Mouse (Mus musculus): Measurements from ENCODE around the gene Dtx4.
"Not testable (repeated sequence)": the region's sequence is repeated elsewhere in the genome, so short reads cannot be mapped to it uniquely, and the experiment has no call there.

Dtx4 gene

GRCm38 (mm10) chr19:12501370-12502347 lies at the start of gene Dtx4:
TSS of gene Dtx4 (minus strand) at chr19:12501454.
- in situ Hi-C loops (cut with MboI), result loop anchor here (5.0 kb wide), 2 partner anchors 44 to 69 kb away; no protein-coding TSS in a partner anchor

GRCm38 (mm10) chr19:12550005-12550942 lies 49.0 kb upstream of the Dtx4 start:
- in situ Hi-C loops (cut with MboI), result no loop called here

GRCm38 (mm10) chr19:12549166-12549565 lies 47.9 kb upstream of the Dtx4 start:
- in situ Hi-C loops (cut with MboI), result no loop called here

- in situ Hi-C loops (cut with MboI), result not testable (repeated sequence)
Measured at GRCm38 (mm10) chr19:12545440-12545839, 44.2 kb upstream of the Dtx4 start, which contains the start of gene Fam111a. TSS of gene Fam111a (plus strand) at chr19:12545740.

- in situ Hi-C loops (cut with MboI), result no loop called here
Measured at GRCm38 (mm10) chr19:12541644-12542043, 40.4 kb upstream of the Dtx4 start.

- in situ Hi-C loops (cut with MboI), result no loop called here
Measured at GRCm38 (mm10) chr19:12540727-12541126, 39.5 kb upstream of the Dtx4 start.

- in situ Hi-C loops (cut with MboI), result no loop called here
Measured at GRCm38 (mm10) chr19:12539975-12540374, 38.7 kb upstream of the Dtx4 start.

GRCm38 (mm10) chr19:12537168-12537567 lies 35.9 kb upstream of the Dtx4 start:
- in situ Hi-C loops (cut with MboI), result no loop called here

GRCm38 (mm10) chr19:12523377-12523776 lies 22.1 kb upstream of the Dtx4 start:
- in situ Hi-C loops (cut with MboI), result no loop called here

GRCm38 (mm10) chr19:12518541-12518890 lies 17.3 kb upstream of the Dtx4 start:
- in situ Hi-C loops (cut with MboI), result loop anchor here (5.0 kb wide), 1 partner anchor 74 kb away; no protein-coding TSS in a partner anchor

GRCm38 (mm10) chr19:12517671-12518540 lies 16.7 kb upstream of the Dtx4 start:
- in situ Hi-C loops (cut with MboI), result loop anchor here (5.0 kb wide), 1 partner anchor 74 kb away; no protein-coding TSS in a partner anchor

- in situ Hi-C loops (cut with MboI), result loop anchor here (5.0 kb wide), 1 partner anchor 78 kb away; no protein-coding TSS in a partner anchor
Measured at GRCm38 (mm10) chr19:12514621-12515020, 13.4 kb upstream of the Dtx4 start.

- in situ Hi-C loops (cut with MboI), result loop anchor here (5.0 kb wide), 2 partner anchors 45 to 70 kb away; no protein-coding TSS in a partner anchor
Measured at GRCm38 (mm10) chr19:12502756-12503155, 1.5 kb upstream of the Dtx4 start.

GRCm38 (mm10) chr19:12500881-12501311 lies 358 bp downstream of the Dtx4 start:
- in situ Hi-C loops (cut with MboI), result loop anchor here (5.0 kb wide), 2 partner anchors 44 to 69 kb away; no protein-coding TSS in a partner anchor

GRCm38 (mm10) chr19:12500124-12500523 lies 1.1 kb downstream of the Dtx4 start:
- in situ Hi-C loops (cut with MboI), result loop anchor here (5.0 kb wide), 2 partner anchors 43 to 68 kb away; no protein-coding TSS in a partner anchor

- in situ Hi-C loops (cut with MboI), result no loop called here
Measured at GRCm38 (mm10) chr19:12499485-12499884, 1.8 kb downstream of the Dtx4 start.

- in situ Hi-C loops (cut with MboI), result no loop called here
Measured at GRCm38 (mm10) chr19:12498941-12499340, 2.3 kb downstream of the Dtx4 start.

- in situ Hi-C loops (cut with MboI), result no loop called here
Measured at GRCm38 (mm10) chr19:12498321-12498720, 2.9 kb downstream of the Dtx4 start.

GRCm38 (mm10) chr19:12497909-12498308 lies 3.3 kb downstream of the Dtx4 start:
- in situ Hi-C loops (cut with MboI), result no loop called here

- in situ Hi-C loops (cut with MboI), result no loop called here
Measured at GRCm38 (mm10) chr19:12496241-12496640, 5.0 kb downstream of the Dtx4 start.
